Mouse (Mus musculus) neural tube, embryonic 15.5 days (tissue): ENCODE results near the gene Gm20708. TPM values are rescaled to one million over a fixed set of nuclear protein-coding genes. Genes with fewer than 3 reads are reported as not detected.

Source experiments
- ATAC-seq: fragments of 200-750 bp; cut with Nextera tagmentation; 2 replicates; pipeline ENCODE4 v1.8.0; 2017; ENCODE audit warnings: mild to moderate bottlenecking, moderate TSS enrichment, moderate library complexity; ENCODE audit not compliant: low FRiP score
- H3K27ac ChIP-seq: fragments of 300-500 bp; sonication (generic); replicated peaks from 2 replicates; pipeline ENCODE4 v1.5.1; 2015; ENCODE audit warnings: mild to moderate bottlenecking, inconsistent platforms
- H3K27me3 ChIP-seq: fragments of 300-500 bp; sonication (generic); replicated peaks from 2 replicates; pipeline ENCODE4 v1.6.1; 2015; ENCODE audit warnings: inconsistent platforms
- H3K36me3 ChIP-seq: fragments of 300-500 bp; sonication (generic); 2 replicates; pipeline ENCODE4 v1.6.1; 2015; ENCODE audit warnings: inconsistent platforms
- H3K4me1 ChIP-seq: fragments of 300-500 bp; sonication (generic); 2 replicates; pipeline ENCODE4 v1.6.1; 2015; ENCODE audit warnings: inconsistent platforms
- H3K4me2 ChIP-seq: fragments of 300-500 bp; sonication (generic); 2 replicates; pipeline ENCODE4 v1.6.1; 2015; ENCODE audit warnings: inconsistent platforms, mild to moderate bottlenecking, moderate library complexity
- H3K4me3 ChIP-seq: fragments of 300-500 bp; sonication (generic); replicated peaks from 2 replicates; pipeline ENCODE4 v1.5.1; 2015; ENCODE audit warnings: mild to moderate bottlenecking, inconsistent platforms
- H3K9ac ChIP-seq: fragments of 300-500 bp; sonication (generic); replicated peaks from 2 replicates; pipeline ENCODE4 v1.6.1; 2015; ENCODE audit warnings: mild to moderate bottlenecking, inconsistent platforms
- H3K9me3 ChIP-seq: fragments of 300-500 bp; sonication (generic); replicated peaks from 2 replicates; pipeline ENCODE4 v1.6.1; 2016; ENCODE audit warnings: inconsistent platforms
- WGBS: fragments of 180-500 bp; shearing (Covaris S2); methylation state at CpG from one replicate; pipeline ENCODE4 v1.1.7; 2015; ENCODE audit warnings: mixed read lengths; 5-methylcytosine and 5-hydroxymethylcytosine counted together
- polyA plus RNA-seq: library from polyadenylated mRNA; unstranded; fragments of >200 nt; fragmentation: Nextera tagmentation; extraction: Ambion mirVana; gene quantifications from 2 replicates; pipeline ENCODE4 v1.2.1, GENCODE M21; 2015

The Gm20708 gene
- polyA plus RNA-seq, 1 experiment from 2014 or later, result 1.7 TPM

DNA sequence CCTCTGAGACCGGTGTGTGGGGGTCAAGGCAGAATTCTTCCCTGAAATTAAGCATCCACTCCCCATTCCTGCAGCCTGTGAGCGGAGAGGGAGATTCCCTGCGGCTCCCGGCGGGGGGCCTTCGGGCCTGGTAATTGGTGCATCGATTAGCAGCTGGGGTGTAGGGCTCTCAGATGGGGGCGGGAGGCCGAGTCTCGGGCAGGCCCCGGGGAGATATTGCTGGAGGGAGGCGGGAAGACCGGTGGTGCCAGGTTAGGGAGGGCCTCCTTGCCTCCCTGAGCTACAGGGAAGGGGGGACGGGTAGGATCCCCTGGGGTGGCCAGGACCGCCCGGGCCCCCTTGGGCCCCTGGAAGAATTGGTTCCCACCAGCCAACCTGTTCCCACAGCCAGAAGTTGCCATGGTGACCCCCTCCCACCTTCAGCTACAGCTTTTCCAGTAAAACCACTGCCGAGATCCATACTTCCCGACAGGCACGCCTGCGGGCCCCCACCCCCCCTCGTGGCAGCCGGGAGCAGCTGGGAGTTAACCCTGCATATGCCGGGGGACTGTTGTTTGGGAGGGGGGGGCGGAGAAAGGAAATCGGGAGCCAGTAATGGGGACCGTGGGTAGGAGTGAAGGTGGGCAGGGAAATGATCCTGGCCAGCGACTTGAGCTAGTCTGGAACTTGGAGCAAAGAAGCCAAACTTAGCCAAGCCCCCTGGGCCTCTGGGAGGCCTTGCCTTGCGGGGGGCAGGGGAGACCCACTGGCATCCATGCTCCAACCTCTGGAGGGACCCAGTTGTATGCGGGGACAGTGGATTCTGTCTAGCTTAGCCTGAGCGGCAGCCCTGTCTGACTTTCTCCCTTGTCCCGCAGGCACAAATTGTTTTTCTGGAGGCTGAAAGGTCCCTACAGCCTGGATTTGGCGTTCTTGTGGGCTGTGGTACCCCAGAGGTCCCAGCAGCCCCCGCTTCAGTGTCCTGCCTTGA, 79.7 kb downstream of the Gm20708 start:
- H3K27me3 ChIP-seq, result peaks cover 26% of the 10 kb centered on the region
- peak overlapping the region; percentile 27; the same call in 1 of the 2 replicates for H3K9ac ChIP-seq
- ATAC-seq, result peak; percentile 35; the same call in 1 of the 2 replicates
- no peaks in the 10 kb centered on the region for H3K9me3 ChIP-seq
- H3K4me1 ChIP-seq, result peaks cover 29% of the 10 kb centered on the region
- no peaks in the 10 kb centered on the region for H3K36me3 ChIP-seq
- peak overlapping the region; percentile 15 for H3K4me3 ChIP-seq
- peak overlapping the region; percentile 49 for H3K4me2 ChIP-seq
- WGBS, result 6% methylated on average over 33 of the region's 33 CpGs
- H3K27ac ChIP-seq, result peak overlapping the region; percentile 29; the same call in 1 of the 2 replicates

Other genes starting within 250 kb of the Gm20708 start
- gene Tnrc6c, start 155.4 kb upstream of the Gm20708 start, polyA plus RNA-seq, result 20.5 and 23.6 TPM in 2 replicates
- gene Tmc8, start 27.6 kb upstream of the Gm20708 start, polyA plus RNA-seq, result 0.99 and 4.6 TPM in 2 replicates
- gene Tmc6, start 27.5 kb upstream of the Gm20708 start, polyA plus RNA-seq, result 7.5 and 12.0 TPM in 2 replicates
- 0.23 TPM in 1 of 2 replicates, not detected in the other for gene 6030468B19Rik, start 12.0 kb upstream of the Gm20708 start, polyA plus RNA-seq
- 13.7 and 52.4 TPM in 2 replicates for gene Syngr2, start within 50 bp of the Gm20708 start, polyA plus RNA-seq
- gene Afmid, start 16.3 kb downstream of the Gm20708 start, polyA plus RNA-seq, result 6.0 and 8.0 TPM in 2 replicates
- gene Tk1, start 16.4 kb downstream of the Gm20708 start, polyA plus RNA-seq, result 15.6 and 42.9 TPM in 2 replicates
- gene Birc5, start 39.6 kb downstream of the Gm20708 start, polyA plus RNA-seq, result 26.7 and 88.4 TPM in 2 replicates
- not detected in 2 replicates for gene Tmem235, start 51.1 kb downstream of the Gm20708 start, polyA plus RNA-seq
- gene Tha1, start 63.8 kb downstream of the Gm20708 start, polyA plus RNA-seq, result 4.7 and 5.0 TPM in 2 replicates
- 6.7 and 13.2 TPM in 2 replicates for gene Socs3, start 160.4 kb downstream of the Gm20708 start, polyA plus RNA-seq
- gene Pgs1, start 176.6 kb downstream of the Gm20708 start, polyA plus RNA-seq, result 60.7 and 62.8 TPM in 2 replicates